Mouse (Mus musculus): ENCODE data around the gene Gpnmb. TPM values are rescaled to one million over a fixed set of nuclear protein-coding genes. Genes with fewer than 3 reads are reported as not detected.

Gene Gpnmb
- polyA plus RNA-seq, 1 experiment from 2014 or later = 114 TPM

- TF ChIP-seq CTCF (IDR thresholded peaks at IDR 0.05) = no peak
- H3K27me3 ChIP-seq = no peaks in the 10 kb centered on the region
- CTCF ChIA-PET = interaction anchor here (1.2 to 1.4 kb wide), 3 partner anchors 9 to 21 kb away, joined by 3 to 4 read pairs (median 3); no protein-coding TSS in a partner anchor
- POLR2A ChIA-PET = no interaction called here
- in situ Hi-C loops (cut with MboI; ENCODE audit: low pct_unique_long_range_greater_than_20kb) = no loop called here
- DNase-seq (ENCODE audit: low read depth, low spot score) = no peak
- ATAC-seq = no peak
Observed at GRCm38 (mm10) chr6:49028708-49029107, 7.6 kb upstream of the Gpnmb start.

- in situ Hi-C loops (cut with MboI; ENCODE audit: low pct_unique_long_range_greater_than_20kb) = no loop called here
- TF ChIP-seq CTCF (IDR thresholded peaks at IDR 0.05) = no peak
Observed at GRCm38 (mm10) chr6:49031230-49031629, 5.1 kb upstream of the Gpnmb start.

GRCm38 (mm10) chr6:49032783-49033182 is 3.6 kb upstream of the Gpnmb start:
- no peak for ATAC-seq

More at GRCm38 (mm10) chr6:49031230-49031629, 5.1 kb upstream of the Gpnmb start:
- ChIA-PET POLR2A (no interaction called here), CTCF (interaction anchor here (1.6 kb wide), 1 partner anchor 24 kb away, joined by 5 read pairs; no protein-coding TSS in a partner anchor)
- no peak for ATAC-seq
- no peak for DNase-seq (ENCODE audit: low read depth, low spot score)
- no peaks in the 10 kb centered on the region for H3K27me3 ChIP-seq

GRCm38 (mm10) chr6:49037268-49037662 is 919 bp downstream of the Gpnmb start:
- no peaks in the 10 kb centered on the region for H3K27me3 ChIP-seq
- ATAC-seq = no peak
- no peak for DNase-seq (ENCODE audit: low read depth, low spot score)
- CTCF ChIA-PET = no interaction called here
- POLR2A ChIA-PET = no interaction called here
- TF ChIP-seq CTCF (IDR thresholded peaks at IDR 0.05) = no peak
- in situ Hi-C loops (cut with MboI; ENCODE audit: low pct_unique_long_range_greater_than_20kb) = no loop called here

More at GRCm38 (mm10) chr6:49032783-49033182, 3.6 kb upstream of the Gpnmb start:
- ChIA-PET POLR2A (interaction anchor here (0.6 kb wide), 1 partner anchor 137 kb away, joined by 3 read pairs; no protein-coding TSS in a partner anchor), CTCF (interaction anchor here (1.0 kb wide), 1 partner anchor 16 kb away, joined by 3 read pairs; no protein-coding TSS in a partner anchor)
- no peak for DNase-seq (ENCODE audit: low read depth, low spot score)
- no peak for TF ChIP-seq CTCF (IDR thresholded peaks at IDR 0.05)
- in situ Hi-C loops (cut with MboI; ENCODE audit: low pct_unique_long_range_greater_than_20kb) = no loop called here
- H3K27me3 ChIP-seq = no peaks in the 10 kb centered on the region

GRCm38 (mm10) chr6:49039470-49040180 is 3.3 kb downstream of the Gpnmb start:
- TF ChIP-seq CTCF (IDR thresholded peaks at IDR 0.05) = peak; percentile 71
- POLR2A ChIA-PET = no interaction called here
- DNase-seq (ENCODE audit: low read depth, low spot score) (no peak), ATAC-seq (no peak)
- no peaks in the 10 kb centered on the region for H3K27me3 ChIP-seq
- CTCF ChIA-PET = interaction anchor here (1.0 to 2.7 kb wide), 3 partner anchors 10 to 18 kb away, joined by 3 to 12 read pairs (median 4); no protein-coding TSS in a partner anchor
- in situ Hi-C loops (cut with MboI; ENCODE audit: low pct_unique_long_range_greater_than_20kb) = no loop called here

- ATAC-seq (no peak), DNase-seq (ENCODE audit: low read depth, low spot score) (no peak)
- in situ Hi-C loops (cut with MboI; ENCODE audit: low pct_unique_long_range_greater_than_20kb) = no loop called here
- TF ChIP-seq CTCF (IDR thresholded peaks at IDR 0.05) = no peak
- CTCF ChIA-PET = interaction anchor here (0.9 kb wide), 1 partner anchor 10 kb away, joined by 3 read pairs; no protein-coding TSS in a partner anchor
- H3K27me3 ChIP-seq = no peaks in the 10 kb centered on the region
- POLR2A ChIA-PET = no interaction called here
Observed at GRCm38 (mm10) chr6:49046502-49046901, 10.2 kb downstream of the Gpnmb start.

GRCm38 (mm10) chr6:49046976-49047375 is 10.6 kb downstream of the Gpnmb start:
- ChIA-PET POLR2A (no interaction called here), CTCF (interaction anchor here (0.9 kb wide), 1 partner anchor 10 kb away, joined by 3 read pairs; no protein-coding TSS in a partner anchor)
- in situ Hi-C loops (cut with MboI; ENCODE audit: low pct_unique_long_range_greater_than_20kb) = no loop called here
- no peak for DNase-seq (ENCODE audit: low read depth, low spot score)
- no peaks in the 10 kb centered on the region for H3K27me3 ChIP-seq
- no peak for ATAC-seq
- no peak for TF ChIP-seq CTCF (IDR thresholded peaks at IDR 0.05)

GRCm38 (mm10) chr6:49047848-49048247 is 11.5 kb downstream of the Gpnmb start:
- H3K27me3 ChIP-seq = no peaks in the 10 kb centered on the region
- no peak for TF ChIP-seq CTCF (IDR thresholded peaks at IDR 0.05)
- ChIA-PET CTCF (no interaction called here), POLR2A (no interaction called here)
- DNase-seq (ENCODE audit: low read depth, low spot score) (no peak), ATAC-seq (no peak)
- in situ Hi-C loops (cut with MboI; ENCODE audit: low pct_unique_long_range_greater_than_20kb) = no loop called here

GRCm38 (mm10) chr6:49048395-49048794 is 12.0 kb downstream of the Gpnmb start:
- H3K27me3 ChIP-seq = no peaks in the 10 kb centered on the region
- no peak for TF ChIP-seq CTCF (IDR thresholded peaks at IDR 0.05)
- ATAC-seq = no peak
- ChIA-PET CTCF (interaction anchor here (0.9 to 1.6 kb wide), 3 partner anchors 9 to 80 kb away, joined by 3 to 8 read pairs (median 4); no protein-coding TSS in a partner anchor), POLR2A (no interaction called here)
- DNase-seq (ENCODE audit: low read depth, low spot score) = no peak
- in situ Hi-C loops (cut with MboI; ENCODE audit: low pct_unique_long_range_greater_than_20kb) = no loop called here

- in situ Hi-C loops (cut with MboI; ENCODE audit: low pct_unique_long_range_greater_than_20kb) = no loop called here
- ChIA-PET CTCF (no interaction called here), POLR2A (no interaction called here)
- no peak for DNase-seq (ENCODE audit: low read depth, low spot score)
- TF ChIP-seq CTCF (IDR thresholded peaks at IDR 0.05) = no peak
- no peaks in the 10 kb centered on the region for H3K27me3 ChIP-seq
- no peak for ATAC-seq
Observed at GRCm38 (mm10) chr6:49050677-49051410, 14.5 kb downstream of the Gpnmb start.

- no peak for DNase-seq (ENCODE audit: low read depth, low spot score)
- ATAC-seq = no peak
- TF ChIP-seq CTCF (IDR thresholded peaks at IDR 0.05) = no peak
- ChIA-PET POLR2A (interaction anchor here (0.6 to 1.1 kb wide), 2 partner anchors 167 to 189 kb away, joined by 3 to 4 read pairs; no protein-coding TSS in a partner anchor), CTCF (no interaction called here)
- in situ Hi-C loops (cut with MboI; ENCODE audit: low pct_unique_long_range_greater_than_20kb) = no loop called here
- H3K27me3 ChIP-seq = no peaks in the 10 kb centered on the region
Observed at GRCm38 (mm10) chr6:49052191-49052590, 15.8 kb downstream of the Gpnmb start.

All from Patski (cell line).